Mouse (Mus musculus) 3134 (cell line): ENCODE data around the gene Klk1b16.
"Not testable (repeated sequence)": the region's sequence is repeated elsewhere in the genome, so short reads cannot be mapped to it uniquely, and the experiment has no call there.

ENCODE experiments used
- DNase-seq: peaks from one replicate; pipeline ENCODE4 v3.0.0-alpha.2; 2011; ENCODE audit warnings: low spot score; ENCODE audit not compliant: insufficient read length; ENCODE audit errors: extremely low read depth

The Klk1b16 gene

GRCm38 (mm10) chr7:44136467-44136866, at the start of gene Klk1b16:
Klk1b16 (plus strand) TSS chr7:44136767.
- DNase-seq, result no peak

GRCm38 (mm10) chr7:44096111-44096510, 40.5 kb upstream of the Klk1b16 start:
- DNase-seq, result no peak

DNA sequence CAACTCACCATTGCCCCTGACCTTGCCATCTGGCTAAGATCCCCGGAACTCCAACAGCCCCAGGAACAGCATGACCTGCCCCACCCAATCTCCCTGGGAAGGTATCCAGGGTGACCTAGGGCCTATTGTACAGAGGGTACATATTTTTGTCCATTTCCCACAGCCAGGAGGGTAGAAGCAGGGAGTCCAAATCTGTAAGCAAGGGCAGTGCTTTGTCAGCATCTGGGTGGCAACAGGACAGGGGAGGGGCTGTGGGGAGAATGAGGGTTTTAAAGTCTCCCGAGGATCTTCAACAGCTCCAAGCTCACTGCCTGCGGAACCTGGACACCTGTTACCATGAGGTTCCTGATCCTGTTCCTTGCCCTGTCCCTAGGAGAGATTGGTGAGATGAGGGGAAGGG, 34.5 kb upstream of the Klk1b16 start, which contains the start of gene Klk1b21:
Gene Klk1b21 (plus strand): TSS at position 301 of the 400 bp plus-strand sequence.
- not testable (repeated sequence) for DNase-seq

- no peak for DNase-seq
Measured at GRCm38 (mm10) chr7:44112373-44112772, 24.2 kb upstream of the Klk1b16 start, which contains the start of gene Klk1b22. Klk1b22 (plus strand) TSS chr7:44112673.

- no peak for DNase-seq
Measured at GRCm38 (mm10) chr7:44123445-44123844, 13.1 kb upstream of the Klk1b16 start.

DNA sequence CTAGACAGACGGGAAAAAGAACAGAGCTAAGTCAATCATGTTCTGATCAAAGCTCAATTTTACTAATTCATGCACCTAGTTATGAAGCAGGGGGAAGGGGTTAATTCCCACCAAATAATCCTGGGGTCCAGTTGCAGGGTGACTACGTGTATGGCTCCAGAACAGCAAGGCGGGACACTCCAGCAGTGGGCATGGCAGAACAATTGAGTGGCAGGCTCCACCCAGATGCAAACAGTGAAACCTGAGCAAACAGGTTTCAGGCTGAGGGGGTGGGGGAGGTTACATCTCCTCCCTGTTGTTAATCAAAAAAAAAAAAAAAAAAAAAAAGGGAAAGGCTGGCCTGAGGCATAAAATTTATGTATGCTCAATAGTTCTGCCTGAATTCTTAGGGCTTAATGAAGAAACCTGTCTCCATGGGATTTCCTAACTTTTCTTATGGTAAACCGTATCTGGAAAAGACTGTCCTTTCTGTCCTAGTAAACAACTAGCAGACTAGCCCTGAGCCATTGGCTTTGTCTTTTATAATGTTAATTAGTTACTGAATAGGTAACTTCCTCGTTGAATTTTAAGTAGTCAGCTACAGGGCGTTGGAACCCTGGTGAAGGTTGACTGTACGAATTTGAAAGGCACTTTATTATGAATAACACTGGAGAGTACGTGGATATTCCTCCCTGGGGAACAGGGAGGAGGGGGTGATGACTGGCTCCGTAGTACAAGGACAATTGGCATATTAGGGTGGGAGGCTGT, 42.9 kb downstream of the Klk1b16 start:
- no peak for DNase-seq

DNA sequence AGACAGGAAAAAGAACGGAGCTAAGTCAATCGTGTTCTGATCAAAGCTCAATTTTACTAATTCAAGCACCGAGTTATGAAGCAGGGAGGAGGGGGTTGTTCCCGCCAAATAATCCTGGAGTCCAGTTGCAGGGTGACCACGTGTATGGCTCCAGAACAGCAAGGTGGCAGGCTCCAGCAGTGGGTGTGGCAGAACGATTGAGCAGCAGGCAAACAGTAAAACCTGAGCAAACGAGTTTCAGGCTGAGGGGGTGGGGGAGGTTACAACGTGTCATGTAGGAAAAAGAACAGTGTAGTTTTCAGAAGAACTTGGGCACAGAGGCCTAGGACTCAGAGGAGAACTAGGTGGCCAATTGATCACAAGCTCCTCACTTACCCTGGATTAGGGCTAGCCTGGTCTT, 49.9 kb downstream of the Klk1b16 start:
- not testable (repeated sequence) for DNase-seq

GRCm38 (mm10) chr7:44187936-44188335, 51.4 kb downstream of the Klk1b16 start, which contains the start of gene Klk1b24:
Klk1b24 (plus strand) TSS chr7:44188236.
- not testable (repeated sequence) for DNase-seq
